Mouse (Mus musculus): ENCODE data around the gene Cdc42ep4.

GRCm38 (mm10) chr11:113752158-113752661 lies 529 bp upstream of the Cdc42ep4 start:
- TF ChIP-seq POLR2A (IDR thresholded peaks at IDR 0.05; ENCODE audit: low read depth, low read length): no peak
- TF ChIP-seq CTCF (IDR thresholded peaks at IDR 0.05; ENCODE audit: borderline replicate concordance, insufficient read depth, low read length): no peak

Data from embryonic fibroblast, embryonic 13.5 days (primary cell).